Mouse (Mus musculus) ES-E14 (cell line): ENCODE measurements around the gene Cblc.

ENCODE experiments used
- HCFC1 ChIP-seq: IDR thresholded peaks from 2 replicates; pipeline ENCODE4 v1.6.1; 2012; ENCODE audit warnings: low read length, inconsistent platforms, borderline replicate concordance; ENCODE audit not compliant: insufficient read depth
- ZC3H11A ChIP-seq: IDR thresholded peaks from 2 replicates; pipeline ENCODE4 v1.6.1; 2012; ENCODE audit warnings: low read depth, mild to moderate bottlenecking, inconsistent platforms, low read length, borderline replicate concordance

- TF ChIP-seq ZC3H11A (no peak), HCFC1 (no peak)
Observed at GRCm38 (mm10) chr7:19781741-19782140, 14.9 kb downstream of the Cblc start.
